Mouse (Mus musculus) kidney, postnatal 14 days (tissue): ENCODE measurements around the gene Rxra.

Experiments
- DNase-seq: peaks from one replicate; pipeline ENCODE4 v3.0.0; 2022; ENCODE audit warnings: mixed read lengths

Rxra gene

GRCm38 (mm10) chr2:27702904-27703666 lies 26.8 kb downstream of the Rxra start:
- DNase-seq: peak; percentile 36

- DNase-seq: peak; percentile 35
Measured at GRCm38 (mm10) chr2:27703852-27704640, 27.8 kb downstream of the Rxra start.

GRCm38 (mm10) chr2:27704641-27705040 lies 28.4 kb downstream of the Rxra start:
- peak; percentile 60 for DNase-seq

- DNase-seq: peak; percentile 70
Measured at GRCm38 (mm10) chr2:27710871-27711382, 34.7 kb downstream of the Rxra start.

- DNase-seq: no peak
Measured at GRCm38 (mm10) chr2:27712626-27713025, 36.4 kb downstream of the Rxra start.

GRCm38 (mm10) chr2:27713378-27713777 lies 37.1 kb downstream of the Rxra start:
- no peak for DNase-seq

- DNase-seq: no peak
Measured at GRCm38 (mm10) chr2:27714131-27714530, 37.9 kb downstream of the Rxra start.

GRCm38 (mm10) chr2:27715221-27715620 lies 39.0 kb downstream of the Rxra start:
- no peak for DNase-seq

- DNase-seq: peak; percentile 28
Measured at GRCm38 (mm10) chr2:27716339-27716738, 40.1 kb downstream of the Rxra start.

GRCm38 (mm10) chr2:27718191-27718590 lies 42.0 kb downstream of the Rxra start:
- peak; percentile 91 for DNase-seq

- no peak for DNase-seq
Measured at GRCm38 (mm10) chr2:27719601-27720000, 43.4 kb downstream of the Rxra start.

GRCm38 (mm10) chr2:27721611-27722010 lies 45.4 kb downstream of the Rxra start:
- no peak for DNase-seq

- DNase-seq: no peak
Measured at GRCm38 (mm10) chr2:27724729-27725316, 48.6 kb downstream of the Rxra start.

- DNase-seq: no peak
Measured at GRCm38 (mm10) chr2:27727994-27728854, 52.0 kb downstream of the Rxra start.

- DNase-seq: no peak
Measured at GRCm38 (mm10) chr2:27729009-27729408, 52.8 kb downstream of the Rxra start.

- peak; percentile 61 for DNase-seq
Measured at GRCm38 (mm10) chr2:27730002-27730905, 54.0 kb downstream of the Rxra start.

- DNase-seq: no peak
Measured at GRCm38 (mm10) chr2:27733021-27733420, 56.8 kb downstream of the Rxra start.

GRCm38 (mm10) chr2:27734328-27734727 lies 58.1 kb downstream of the Rxra start:
- DNase-seq: peak; percentile 56

- DNase-seq: no peak
Measured at GRCm38 (mm10) chr2:27734800-27735199, 58.6 kb downstream of the Rxra start.

GRCm38 (mm10) chr2:27736802-27737201 lies 60.6 kb downstream of the Rxra start:
- no peak for DNase-seq

- DNase-seq: no peak
Measured at GRCm38 (mm10) chr2:27738396-27738795, 62.2 kb downstream of the Rxra start.
